Mouse (Mus musculus) liver, embryonic 14.5 days (tissue): ENCODE measurements around the gene Stat5b. TPM values are rescaled to one million over a fixed set of nuclear protein-coding genes. Genes with fewer than 3 reads are reported as not detected.
A peak's percentile ranks its signal among the peaks of the same experiment; 100 is the strongest.

ENCODE experiments used
- ATAC-seq: fragments of 200-750 bp; cut with Nextera tagmentation; 2 replicates; pipeline ENCODE4 v1.8.0; 2017; ENCODE audit warnings: moderate number of reproducible peaks, mild to moderate bottlenecking, moderate library complexity; ENCODE audit not compliant: insufficient read depth
- DNase-seq, 3 experiments: peaks; one replicate each; pipeline ENCODE4 v3.0.0-alpha.2; 2012 to 2013; ENCODE audit warnings: low read depth in 3 of 3, low spot score in 3 of 3
- H3K27ac ChIP-seq: fragments of 300-500 bp; sonication (generic); 2 replicates; pipeline ENCODE4 v1.5.1; 2014; ENCODE audit warnings: moderate library complexity, mild to moderate bottlenecking, control low read depth, inconsistent platforms
- H3K27me3 ChIP-seq: fragments of 300-500 bp; sonication (generic); 2 replicates; pipeline ENCODE4 v1.6.1; 2014; ENCODE audit warnings: mild to moderate bottlenecking, low read length, moderate library complexity; ENCODE audit not compliant: control insufficient read depth, insufficient read depth
- H3K36me3 ChIP-seq: fragments of 300-500 bp; sonication (generic); replicated peaks from 2 replicates; pipeline ENCODE4 v1.6.1; 2014; ENCODE audit warnings: low read depth; ENCODE audit not compliant: control insufficient read depth, insufficient read depth
- H3K4me1 ChIP-seq, 2 experiments: fragments of 200-500 bp in 1 of 2; fragments of 300-500 bp in 1 of 2; sonication (generic) in 1 of 2; replicated peaks; 2 replicates each; pipeline ENCODE4 v1.6.1; 2012 to 2014; ENCODE audit warnings: antibody characterized with exemption in 1 of 2, inconsistent platforms in 1 of 2, low read length in 1 of 2; ENCODE audit not compliant: control insufficient read depth in 2 of 2, insufficient read depth in 2 of 2
- H3K4me2 ChIP-seq: fragments of 300-500 bp; sonication (generic); 2 replicates; pipeline ENCODE4 v1.6.1; 2014; ENCODE audit warnings: low read depth, mild to moderate bottlenecking, control low read depth, moderate library complexity
- H3K4me3 ChIP-seq, 2 experiments: fragments of 200-500 bp in 1 of 2; fragments of 300-500 bp in 1 of 2; sonication (generic) in 1 of 2; 2 replicates each; pipeline ENCODE4 v1.5.1; 2012 to 2014; ENCODE audit warnings: low read depth in 2 of 2, low read length in 2 of 2, mild to moderate bottlenecking in 2 of 2, control low read depth in 1 of 2, inconsistent platforms in 1 of 2, moderate library complexity in 1 of 2; ENCODE audit not compliant: insufficient read depth in 1 of 2
- H3K9ac ChIP-seq: fragments of 300-500 bp; sonication (generic); replicated peaks from 2 replicates; pipeline ENCODE4 v1.6.1; 2014; ENCODE audit warnings: mild to moderate bottlenecking, control low read depth, moderate library complexity
- H3K9me3 ChIP-seq: fragments of 300-500 bp; sonication (generic); 2 replicates; pipeline ENCODE4 v1.6.1; 2016; ENCODE audit warnings: low read length, mixed read lengths; ENCODE audit not compliant: control insufficient read depth
- CTCF ChIP-seq: IDR thresholded peaks from 2 replicates; pipeline ENCODE4 v1.5.1; 2016; ENCODE audit warnings: antibody characterized with exemption, low read depth, control low read depth
- EP300 ChIP-seq: IDR thresholded peaks from 2 replicates; pipeline ENCODE4 v1.6.1; 2016; ENCODE audit warnings: antibody characterized with exemption, low read depth
- WGBS: fragments of 180-500 bp; shearing (Covaris S2); extraction: QIAGEN DNeasy Blood & Tissue Kit; methylation state at CpG from one replicate; pipeline ENCODE4 v1.1.7; 2014; ENCODE audit not compliant: insufficient replicate concordance; 5-methylcytosine and 5-hydroxymethylcytosine counted together
- polyA plus RNA-seq, 2 experiments: library from polyadenylated mRNA; depleted of rRNA in 1 of 2; stranded (reverse) in 1 of 2; unstranded in 1 of 2; fragments of >200 nt; fragmentation: Nextera tagmentation in 1 of 2; extraction: Ambion mirVana in 1 of 2; gene quantifications; 2 replicates each; pipeline versions ENCODE4 v1.2.1 to v1.2.3; 2012 to 2014

The Stat5b gene
- polyA plus RNA-seq, 2 experiments, result 12.4 to 16.4 TPM

DNA sequence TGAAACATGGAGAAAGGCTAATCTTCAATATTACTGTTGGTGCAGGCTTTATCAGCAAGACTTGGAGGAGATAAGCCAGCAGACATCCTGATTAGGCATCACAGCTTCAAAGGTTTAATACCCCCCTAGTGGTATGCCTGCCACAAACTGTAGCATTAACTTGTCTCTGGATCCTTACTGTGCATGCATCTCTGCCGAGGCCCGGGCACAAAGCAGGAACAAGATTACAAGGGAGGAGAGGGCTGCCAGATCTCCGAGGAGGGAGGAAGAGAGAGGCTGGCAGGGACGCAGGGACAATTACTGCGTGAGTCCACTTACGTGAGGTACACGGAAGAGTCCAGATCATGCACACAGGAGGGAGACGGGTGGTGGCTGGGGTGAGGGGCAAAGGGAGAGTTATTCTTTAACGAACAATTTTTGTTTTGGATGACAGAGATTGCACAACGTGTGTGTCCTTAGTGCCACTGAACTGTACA lies 21.8 kb downstream of the Stat5b start:
- ATAC-seq (no peak), DNase-seq (no peak)
- Histone ChIP-seq H3K36me3 (no peaks in the 10 kb centered on the region), H3K4me1 (peaks cover 7 to 33% of the 10 kb centered on the region in 2 experiments), H3K4me3 (no peak overlapping the region), H3K27ac (no peak overlapping the region), H3K4me2 (peak overlapping the region; percentile 34), H3K9me3 (no peaks in the 10 kb centered on the region), H3K27me3 (no peaks in the 10 kb centered on the region), H3K9ac (no peak overlapping the region)
- no peak for TF ChIP-seq EP300
- TF ChIP-seq CTCF, result no peak
- WGBS, result 34% methylated on average over 10 of the region's 10 CpGs

- ATAC-seq, result no peak
- Histone ChIP-seq H3K36me3 (no peaks in the 10 kb centered on the region), H3K4me3 (no peak overlapping the region), H3K9ac (no peak overlapping the region), H3K4me2 (no peak overlapping the region), H3K9me3 (no peaks in the 10 kb centered on the region), H3K27ac (no peak overlapping the region), H3K4me1 (peaks cover 11 to 44% of the 10 kb centered on the region in 2 experiments), H3K27me3 (no peaks in the 10 kb centered on the region)
- 60% methylated on average over 13 of the region's 13 CpGs for WGBS
- TF ChIP-seq CTCF, result no peak
- TF ChIP-seq EP300, result no peak
- DNase-seq, result no peak
Measured at GRCm38 (mm10) chr11:100826161-100826866, 24.2 kb downstream of the Stat5b start.

GRCm38 (mm10) chr11:100825451-100825850 lies 25.1 kb downstream of the Stat5b start:
- Histone ChIP-seq H3K9me3 (no peaks in the 10 kb centered on the region), H3K27me3 (no peaks in the 10 kb centered on the region), H3K27ac (no peak overlapping the region), H3K4me3 (no peak overlapping the region), H3K4me2 (no peak overlapping the region), H3K9ac (no peak overlapping the region), H3K36me3 (no peaks in the 10 kb centered on the region), H3K4me1 (peaks cover 11 to 44% of the 10 kb centered on the region in 2 experiments)
- DNase-seq, result no peak
- TF ChIP-seq CTCF (no peak), EP300 (no peak)
- no peak for ATAC-seq
- WGBS, result 66% methylated on average over 9 of the region's 9 CpGs

DNA sequence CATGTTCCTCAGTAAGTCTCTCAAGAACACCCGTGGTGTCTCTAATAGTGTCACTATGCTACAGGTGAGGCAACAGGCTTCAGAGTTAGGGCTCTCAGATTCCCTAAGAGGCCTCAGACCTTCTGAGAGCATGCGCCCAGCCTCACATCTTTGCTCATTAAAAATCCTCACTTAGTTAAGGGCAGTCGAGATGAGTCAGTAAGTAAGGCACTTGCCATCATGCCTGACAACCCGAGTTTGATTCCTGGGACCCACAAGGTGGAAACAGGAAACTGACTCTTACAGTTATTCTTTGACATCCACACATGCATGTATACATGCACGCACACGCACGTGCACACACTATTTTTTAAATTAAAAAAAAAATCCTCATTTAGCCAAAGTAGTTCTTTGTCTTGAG lies 26.0 kb downstream of the Stat5b start:
- DNase-seq, result no peak
- no peak for ATAC-seq
- Histone ChIP-seq H3K4me3 (no peak overlapping the region), H3K27ac (no peak overlapping the region), H3K4me1 (peaks cover 17 to 52% of the 10 kb centered on the region in 2 experiments), H3K4me2 (no peak overlapping the region), H3K9ac (no peak overlapping the region), H3K36me3 (no peaks in the 10 kb centered on the region), H3K27me3 (no peaks in the 10 kb centered on the region), H3K9me3 (no peaks in the 10 kb centered on the region)
- 63% methylated on average over 7 of the region's 7 CpGs for WGBS
- TF ChIP-seq EP300 (no peak), CTCF (no peak)

DNA sequence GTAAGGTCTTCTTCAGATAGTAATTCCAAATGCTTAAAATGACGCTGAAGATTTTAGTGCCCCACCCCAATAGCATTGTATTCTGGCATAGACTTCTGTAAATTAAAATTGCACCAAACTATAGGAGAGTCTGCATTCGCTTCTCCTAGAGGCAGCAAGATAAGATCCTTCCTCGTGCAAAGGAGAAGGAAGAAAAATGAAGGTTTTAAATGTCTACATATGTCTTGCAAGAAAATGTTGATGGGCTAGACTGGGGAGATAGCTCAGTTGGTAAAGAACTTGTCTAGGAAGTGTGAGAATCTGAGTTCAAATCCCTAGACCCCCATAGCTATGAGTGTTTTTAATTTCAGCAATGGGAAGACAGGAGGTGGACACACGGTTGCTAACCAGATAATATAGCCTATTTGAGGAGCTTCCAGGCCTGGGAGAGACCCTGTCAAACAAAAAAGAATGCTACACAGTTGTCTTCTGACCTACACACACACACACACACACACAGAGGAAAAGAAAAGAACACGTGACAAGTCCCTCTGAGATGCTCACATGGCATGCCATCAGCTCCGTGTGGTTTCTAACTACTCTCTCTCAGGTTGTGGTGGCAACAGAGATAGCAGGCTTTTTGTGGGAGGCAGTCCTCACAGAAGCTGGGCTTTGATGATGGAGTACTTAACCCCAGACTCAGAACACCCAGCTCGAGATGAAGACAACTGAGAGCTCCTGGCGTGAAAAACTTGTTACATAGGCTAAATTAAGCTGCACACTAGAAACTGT lies 26.8 kb downstream of the Stat5b start:
- no peak for TF ChIP-seq CTCF
- 0 out of 2 replicates have a peak, but pooled peaks have one; percentile 17 for TF ChIP-seq EP300
- Histone ChIP-seq H3K4me3 (no peak overlapping the region), H3K4me1 (peaks cover 21 to 53% of the 10 kb centered on the region in 2 experiments), H3K36me3 (no peaks in the 10 kb centered on the region), H3K9ac (no peak overlapping the region), H3K9me3 (no peaks in the 10 kb centered on the region), H3K27ac (no peak overlapping the region), H3K27me3 (no peaks in the 10 kb centered on the region), H3K4me2 (no peak overlapping the region)
- WGBS, result 24% methylated on average over 8 of the region's 8 CpGs
- DNase-seq (no peak), ATAC-seq (peak; percentile 52)
